Mouse (Mus musculus) CD4-positive helper T cell, adult 2 months (primary cell): ENCODE measurements around the gene Gys2.
A peak's percentile ranks its signal among the peaks of the same experiment; 100 is the strongest.

Experiments
- DNase-seq: peaks from one replicate; pipeline ENCODE4 v3.0.0-alpha.2; 2012; ENCODE audit warnings: low read depth, missing footprints, low spot score

Gys2 gene

GRCm38 (mm10) chr6:142458010-142458409, 14.9 kb downstream of the Gys2 start:
- no peak for DNase-seq

- DNase-seq: peak; percentile 30
Observed at GRCm38 (mm10) chr6:142455314-142455996, 17.5 kb downstream of the Gys2 start.

- peak; percentile 57 for DNase-seq
Observed at GRCm38 (mm10) chr6:142453311-142453710, 19.6 kb downstream of the Gys2 start.

- no peak for DNase-seq
Observed at GRCm38 (mm10) chr6:142451381-142451780, 21.5 kb downstream of the Gys2 start.

GRCm38 (mm10) chr6:142429072-142429471, 43.8 kb downstream of the Gys2 start:
- DNase-seq: no peak

- no peak for DNase-seq
Observed at GRCm38 (mm10) chr6:142424976-142425375, 47.9 kb downstream of the Gys2 start.

- DNase-seq: no peak
Observed at GRCm38 (mm10) chr6:142414597-142414996, 58.3 kb downstream of the Gys2 start.

GRCm38 (mm10) chr6:142413845-142414244, 59.1 kb downstream of the Gys2 start:
- DNase-seq: no peak

GRCm38 (mm10) chr6:142412906-142413491, 59.9 kb downstream of the Gys2 start, which contains the start of gene Spx:
TSS of gene Spx (plus strand) at chr6:142413441.
- DNase-seq: no peak

GRCm38 (mm10) chr6:142411140-142411539, 61.8 kb downstream of the Gys2 start:
- DNase-seq: no peak

GRCm38 (mm10) chr6:142395756-142396155, 77.2 kb downstream of the Gys2 start:
- no peak for DNase-seq

- DNase-seq: no peak
Observed at GRCm38 (mm10) chr6:142394669-142395068, 78.2 kb downstream of the Gys2 start.

GRCm38 (mm10) chr6:142392312-142392711, 80.6 kb downstream of the Gys2 start:
- no peak for DNase-seq

GRCm38 (mm10) chr6:142389101-142389500, 83.8 kb downstream of the Gys2 start:
- peak; percentile 13 for DNase-seq

GRCm38 (mm10) chr6:142387755-142388271, 85.1 kb downstream of the Gys2 start:
- no peak for DNase-seq

- peak; percentile 98 for DNase-seq
Observed at GRCm38 (mm10) chr6:142387011-142387754, 85.7 kb downstream of the Gys2 start, which contains the start of the genes Recql and Golt1b. TSS of gene Recql (minus strand) at chr6:142387087. TSS of gene Golt1b (plus strand) at chr6:142387221.

GRCm38 (mm10) chr6:142386285-142387010, 86.5 kb downstream of the Gys2 start:
- DNase-seq: no peak

- DNase-seq: no peak
Observed at GRCm38 (mm10) chr6:142384521-142384920, 88.4 kb downstream of the Gys2 start.

GRCm38 (mm10) chr6:142381615-142382014, 91.3 kb downstream of the Gys2 start:
- no peak for DNase-seq

GRCm38 (mm10) chr6:142379961-142380360, 92.9 kb downstream of the Gys2 start:
- no peak for DNase-seq

- DNase-seq: no peak
Observed at GRCm38 (mm10) chr6:142378576-142379330, 94.2 kb downstream of the Gys2 start.
